Mouse (Mus musculus): ENCODE data around the gene Eif3c.

Gene Eif3c

GRCm38 (mm10) chr7:126545631-126546030 lies 20.6 kb downstream of the Eif3c start:
- DNase-seq: no peak

- no peak for DNase-seq
Measured at GRCm38 (mm10) chr7:126541661-126542060, 24.6 kb downstream of the Eif3c start.

DNA sequence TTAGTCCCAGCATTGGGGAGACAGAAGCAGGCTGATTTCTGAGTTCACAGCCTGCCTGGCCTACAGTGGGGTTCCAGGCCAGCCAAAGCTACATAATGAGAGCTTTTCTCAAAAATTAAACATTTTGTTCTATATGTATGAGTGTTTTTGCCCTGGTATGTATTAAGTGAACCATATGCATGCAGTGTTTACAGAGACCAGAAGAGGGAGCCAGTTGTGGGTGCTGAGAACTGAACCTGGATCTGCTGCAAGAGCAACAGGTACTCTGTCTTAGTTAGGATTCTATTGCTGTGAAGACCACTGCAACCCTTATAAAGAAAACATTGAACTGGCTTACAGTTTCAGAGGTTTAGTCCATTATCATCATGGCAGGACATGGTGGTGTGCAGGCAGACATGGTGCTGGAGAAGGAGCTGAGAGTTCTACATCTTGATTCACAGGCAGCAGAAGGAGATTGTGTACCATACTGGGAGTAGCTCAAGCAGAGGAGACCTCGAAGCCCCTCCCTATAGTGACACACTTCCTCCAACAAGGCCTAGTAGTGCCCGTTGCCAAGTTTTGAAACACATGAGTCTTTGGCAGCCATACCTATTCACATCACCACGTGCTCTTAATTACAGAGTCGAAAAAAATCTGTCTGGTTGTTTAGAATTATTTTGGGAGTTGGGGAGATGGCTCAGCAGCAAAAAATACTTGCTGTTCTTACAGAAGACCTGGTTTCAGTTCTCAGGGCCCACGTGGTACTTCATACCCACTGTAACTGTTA lies 28.2 kb downstream of the Eif3c start:
- DNase-seq: peak in 1 of 2 experiments; percentile 13

- DNase-seq: no peak
Measured at GRCm38 (mm10) chr7:126536466-126536865, 29.7 kb downstream of the Eif3c start.

GRCm38 (mm10) chr7:126535766-126536165 lies 30.4 kb downstream of the Eif3c start:
- no peak for DNase-seq

DNA sequence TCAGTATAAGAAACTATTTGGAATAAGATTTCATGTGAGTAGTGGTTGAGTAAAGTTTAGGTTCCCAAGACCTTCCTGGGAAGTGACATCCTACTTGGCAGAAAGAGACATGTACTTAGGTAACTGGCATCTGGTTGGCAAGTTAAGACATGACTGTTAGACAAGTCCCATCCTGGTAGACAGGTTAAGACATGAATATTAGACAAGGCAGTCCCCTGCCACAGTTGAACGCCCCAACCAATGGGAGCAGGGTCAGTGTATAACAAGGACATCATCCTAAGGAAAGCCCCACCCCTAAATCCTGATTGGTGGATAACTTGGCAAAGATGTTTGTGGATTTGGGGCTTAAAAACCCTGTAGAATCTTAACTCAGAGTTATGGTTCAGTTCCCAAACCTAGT lies 32.8 kb downstream of the Eif3c start:
- no peak for DNase-seq

- peak in 1 of 2 experiments; percentile 16 for DNase-seq
Measured at GRCm38 (mm10) chr7:126528166-126528577, 38.0 kb downstream of the Eif3c start.

GRCm38 (mm10) chr7:126523316-126523715 lies 42.9 kb downstream of the Eif3c start:
- no peak for DNase-seq

- no peak for DNase-seq
Measured at GRCm38 (mm10) chr7:126519513-126519912, 46.7 kb downstream of the Eif3c start.

- no peak for DNase-seq
Measured at GRCm38 (mm10) chr7:126518261-126518941, 47.8 kb downstream of the Eif3c start.

DNA sequence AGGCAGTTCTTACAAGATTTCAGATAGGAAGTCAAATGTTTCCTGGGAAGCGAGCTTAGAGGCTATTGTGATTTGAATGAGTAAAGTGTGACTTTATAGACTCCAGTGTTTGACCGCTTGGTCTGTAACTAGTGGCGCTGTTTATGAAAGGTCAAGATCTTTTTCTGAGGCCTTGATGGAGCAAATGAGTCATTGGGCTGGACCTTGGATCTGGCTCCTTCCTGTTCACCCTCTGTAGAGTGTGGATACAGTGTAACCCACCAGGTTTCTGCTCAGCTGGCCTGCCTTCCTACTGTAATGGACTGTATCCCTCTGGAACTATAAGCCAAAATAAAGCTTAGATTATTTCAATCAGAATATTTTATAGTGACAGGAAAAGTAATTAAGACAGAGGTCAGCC lies 54.9 kb downstream of the Eif3c start:
- no peak for DNase-seq

DNA sequence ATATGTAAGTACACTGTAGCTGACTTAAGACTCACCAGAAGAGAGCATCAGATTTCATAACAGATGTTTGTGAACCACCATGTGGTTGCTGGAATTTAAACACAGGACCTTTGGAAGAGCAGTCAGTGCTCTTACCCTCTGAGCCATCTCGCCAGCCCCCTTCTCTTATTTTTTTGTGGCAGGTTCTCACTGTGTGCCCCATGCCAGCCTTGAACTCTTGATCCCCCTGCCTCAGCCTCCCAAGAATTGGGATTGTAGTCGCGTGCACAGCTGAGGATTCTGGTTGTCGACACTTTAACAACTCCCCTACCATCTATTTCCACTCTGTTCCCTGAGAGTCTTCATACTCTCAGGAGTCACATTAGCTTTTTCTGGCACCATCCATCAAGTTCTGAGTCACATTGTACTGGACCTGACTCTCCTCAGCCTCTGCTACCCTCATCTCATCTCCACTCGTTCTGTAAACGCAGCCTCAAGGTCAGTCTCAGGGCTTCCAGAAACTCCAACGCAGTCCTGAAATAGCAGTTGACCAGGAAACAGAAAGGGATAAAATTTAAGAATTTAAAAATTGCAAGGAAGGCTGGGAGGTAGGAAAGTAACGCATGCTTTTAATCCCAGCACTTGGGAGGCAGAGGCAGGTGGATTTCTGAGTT lies 59.0 kb downstream of the Eif3c start:
- DNase-seq: no peak

DNA sequence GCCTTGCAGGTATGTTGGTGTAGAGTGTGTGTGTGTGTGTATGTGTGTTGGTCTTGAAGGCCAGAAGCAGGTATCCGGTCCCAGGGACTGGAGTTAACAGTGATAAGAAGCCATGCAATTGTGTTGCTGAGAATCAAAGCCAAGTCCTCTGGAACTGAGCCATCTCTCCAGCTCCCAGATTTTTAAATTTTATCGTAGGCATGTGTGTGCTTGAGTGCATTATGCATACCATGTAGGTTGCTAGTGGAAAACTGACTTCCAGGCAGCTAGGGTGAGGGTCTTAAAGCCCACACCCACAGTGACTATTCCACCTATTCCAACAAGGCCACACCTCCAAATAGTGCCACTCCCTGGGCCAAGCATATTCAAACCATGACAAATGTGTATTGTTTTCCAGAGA lies 61.3 kb downstream of the Eif3c start:
- no peak for DNase-seq

DNA sequence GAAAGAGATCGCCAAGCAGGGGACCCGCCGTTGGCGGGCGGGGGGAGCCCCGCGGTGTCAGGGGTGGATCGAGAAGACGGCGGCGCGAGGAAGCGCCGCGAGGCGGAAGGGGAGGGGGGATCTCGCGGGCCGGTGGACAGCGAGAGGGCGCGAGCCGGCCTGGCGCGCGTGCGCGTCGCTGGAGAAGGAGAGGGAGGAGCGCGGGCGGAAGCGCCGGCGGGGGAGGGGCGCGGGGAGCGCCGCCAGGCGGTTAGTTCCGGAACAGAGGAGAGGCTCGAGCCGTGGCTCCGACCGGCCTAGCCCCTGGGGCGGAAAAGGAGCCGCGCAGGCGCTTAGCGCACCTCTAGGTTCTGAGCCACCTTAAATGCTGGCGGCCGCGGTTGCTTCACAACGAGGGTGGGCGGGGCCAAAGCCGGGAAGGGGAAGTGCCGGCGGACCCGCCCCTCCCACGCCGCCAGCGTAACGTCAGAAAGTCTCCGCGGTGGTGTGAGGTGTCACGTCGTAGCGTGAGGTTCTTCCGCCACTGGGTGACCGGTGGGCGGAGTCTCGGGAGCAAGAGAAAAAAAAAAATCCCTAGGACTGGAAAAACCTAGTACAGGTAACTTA lies 62.8 kb downstream of the Eif3c start, which contains the start of gene Atxn2l:
TSS of gene Atxn2l (minus strand) at position 165 of the 606 bp plus-strand sequence.
- DNase-seq: peak; percentile 98

GRCm38 (mm10) chr7:126502751-126503150 lies 63.5 kb downstream of the Eif3c start:
- no peak for DNase-seq

DNA sequence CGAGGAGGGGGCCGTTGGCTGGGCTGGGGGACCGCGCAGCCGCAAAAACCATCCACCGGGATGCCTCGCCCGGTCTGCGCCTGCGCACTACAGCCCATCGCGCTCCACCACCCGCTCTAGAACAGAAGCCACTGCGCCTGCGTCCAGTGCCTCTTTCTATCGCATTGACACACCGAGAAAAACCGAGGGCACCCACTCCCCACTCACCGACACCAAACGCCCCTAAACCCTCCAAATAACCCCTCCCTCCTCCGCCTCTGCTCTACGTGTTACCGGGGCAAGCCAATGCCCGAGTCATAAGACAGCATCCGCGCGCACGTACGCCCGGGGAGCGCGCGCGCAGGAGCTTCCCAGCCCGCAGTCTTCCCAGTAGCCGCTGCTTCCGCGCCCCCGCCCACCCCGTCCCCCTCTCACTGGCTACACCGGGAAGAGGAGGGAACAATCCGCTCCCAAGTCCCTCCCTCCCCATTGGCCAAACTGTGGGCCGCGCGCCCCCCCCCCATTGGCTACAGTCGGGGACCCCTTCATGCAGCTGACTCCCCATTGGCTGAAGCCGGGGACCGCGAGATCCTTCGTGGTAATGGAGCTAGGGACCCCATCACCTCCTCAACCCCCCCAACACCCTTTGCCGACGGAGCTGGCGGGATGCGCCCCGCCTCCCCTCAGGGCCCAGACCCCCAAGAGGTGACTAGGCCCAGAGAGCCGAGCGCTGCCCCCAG lies 64.0 kb downstream of the Eif3c start:
- peak; percentile 81 to 87 for DNase-seq

DNA sequence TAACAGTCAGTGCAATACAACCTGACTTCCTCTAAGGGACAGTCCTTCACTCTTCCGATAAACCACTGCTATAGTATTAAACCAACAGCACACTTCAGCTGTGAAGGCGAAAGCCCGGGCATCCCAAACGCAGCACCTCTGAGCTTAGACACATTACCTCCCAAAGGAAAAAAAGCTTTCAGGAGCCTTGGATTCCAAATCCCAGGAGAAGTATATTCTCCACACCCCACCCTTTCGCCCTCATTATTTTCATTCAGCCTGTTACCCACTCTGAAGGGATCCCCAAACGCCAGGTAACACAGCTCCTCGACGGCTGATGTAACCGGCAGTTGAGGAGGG lies 64.6 kb downstream of the Eif3c start:
- DNase-seq: no peak

- DNase-seq: no peak
Measured at GRCm38 (mm10) chr7:126499416-126499815, 66.8 kb downstream of the Eif3c start.

DNA sequence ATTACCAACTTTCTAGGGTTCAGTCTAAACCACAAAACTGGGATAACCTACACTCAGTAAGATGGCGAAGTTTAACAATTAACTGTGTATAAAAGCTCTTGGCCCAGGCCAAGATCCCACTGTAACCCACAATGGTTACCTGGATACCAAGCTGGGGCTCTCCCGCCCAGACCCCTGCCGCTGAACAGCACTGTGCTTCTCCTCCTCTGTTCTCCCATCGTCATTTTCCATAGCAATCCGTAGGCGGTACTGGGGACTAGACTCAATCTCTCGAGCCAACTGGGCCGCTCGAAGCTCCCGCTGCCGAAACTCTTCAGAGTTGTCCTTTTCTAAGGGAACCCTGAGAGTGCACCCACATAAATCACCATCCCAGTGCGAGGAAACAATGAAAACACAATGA lies 68.2 kb downstream of the Eif3c start:
- DNase-seq: no peak

DNA sequence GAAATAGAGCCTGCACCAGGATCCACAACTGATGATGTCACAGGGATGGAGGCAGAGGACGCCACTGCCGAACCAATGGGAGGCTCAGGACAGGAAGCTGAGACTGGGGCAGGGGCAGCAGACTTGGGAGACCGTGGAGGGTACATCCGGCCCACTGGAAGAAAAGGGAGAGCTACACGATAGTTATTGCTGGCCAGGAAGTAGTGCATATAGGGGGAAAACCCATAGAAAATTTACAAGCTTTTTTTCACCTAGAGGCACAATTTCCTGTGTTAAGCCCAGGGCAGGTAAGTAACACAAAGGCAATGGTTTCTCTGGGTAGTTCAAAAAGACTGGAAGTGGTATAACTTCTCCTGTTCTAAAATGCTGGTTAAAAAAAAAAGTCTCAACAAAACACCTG lies 69.7 kb downstream of the Eif3c start:
- no peak for DNase-seq

All from spleen, adult 18-20 months (tissue).